Mouse (Mus musculus) T-helper 1 cell (primary cell): ENCODE measurements around the gene Epsti1.
"Not testable (repeated sequence)": the region's sequence is repeated elsewhere in the genome, so short reads cannot be mapped to it uniquely, and the experiment has no call there.

ENCODE experiments used
- in situ Hi-C: fragments of 300-600 bp; cut with MboI, MseI; formaldehyde crosslinking; loops from one replicate; pipeline ENCODE4 v1.15.1; 2025; ENCODE audit warnings: high pct_unique_total_duplicates

Gene Epsti1

DNA sequence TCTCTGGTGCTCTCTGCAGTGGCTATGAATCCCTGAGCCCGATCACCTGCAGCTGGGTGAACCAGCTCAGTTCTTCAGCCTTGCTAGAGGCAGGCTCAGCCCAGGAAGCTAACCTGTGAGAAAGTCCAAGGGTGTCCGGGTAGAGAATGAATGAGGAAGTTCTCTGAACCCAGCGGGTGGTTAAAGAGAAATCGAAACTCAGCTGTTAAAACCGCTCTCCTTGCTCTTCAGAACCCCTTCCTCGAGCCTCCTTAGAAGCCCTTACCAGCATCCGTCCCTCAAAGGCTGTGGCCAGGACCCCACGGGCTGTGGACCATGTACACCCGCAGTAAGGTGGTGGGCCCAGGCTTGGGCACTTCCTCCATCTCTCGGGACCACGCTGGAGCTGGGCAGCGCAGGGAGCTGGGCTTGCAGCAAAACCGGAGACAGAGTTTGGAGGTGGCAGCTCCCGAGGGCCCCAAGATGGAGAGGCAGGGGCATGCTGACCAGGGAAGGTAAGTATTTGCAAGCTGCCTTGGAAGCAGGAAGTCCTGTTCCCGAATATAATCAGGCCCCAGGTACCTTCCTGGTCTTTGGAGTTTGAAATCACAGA lies at the start of gene Epsti1:
Gene Epsti1 (plus strand): TSS at position 69 of the 592 bp plus-strand sequence.
- in situ Hi-C loops = no loop called here

DNA sequence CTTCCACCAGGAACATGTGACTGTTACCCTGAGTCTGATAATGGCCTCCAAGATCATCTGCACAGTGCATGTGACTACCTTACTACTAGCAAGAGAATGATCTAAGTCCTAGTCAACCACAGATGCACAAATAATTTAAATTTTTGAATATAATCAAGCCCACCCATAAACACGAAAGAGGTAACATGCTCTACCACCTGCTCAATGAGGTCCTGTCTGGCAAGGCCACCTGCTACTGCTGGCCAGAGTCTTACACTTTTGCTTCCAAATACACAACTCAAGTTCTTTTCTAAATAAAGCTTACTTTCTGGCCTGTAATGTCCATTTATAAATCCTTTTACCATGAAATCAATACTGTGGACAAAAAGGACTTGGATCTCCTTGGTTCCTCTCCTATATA lies 44.1 kb upstream of the Epsti1 start:
- in situ Hi-C loops = loop anchor here (10.0 to 25.0 kb wide), 2 partner anchors 555 to 1848 kb away; partner anchors contain the start of gene Gtf2f2

GRCm38 (mm10) chr14:77860841-77861560 lies 43.0 kb upstream of the Epsti1 start:
- in situ Hi-C loops = loop anchor here (10.0 to 25.0 kb wide), 2 partner anchors 554 to 1849 kb away; partner anchors contain the start of gene Gtf2f2

DNA sequence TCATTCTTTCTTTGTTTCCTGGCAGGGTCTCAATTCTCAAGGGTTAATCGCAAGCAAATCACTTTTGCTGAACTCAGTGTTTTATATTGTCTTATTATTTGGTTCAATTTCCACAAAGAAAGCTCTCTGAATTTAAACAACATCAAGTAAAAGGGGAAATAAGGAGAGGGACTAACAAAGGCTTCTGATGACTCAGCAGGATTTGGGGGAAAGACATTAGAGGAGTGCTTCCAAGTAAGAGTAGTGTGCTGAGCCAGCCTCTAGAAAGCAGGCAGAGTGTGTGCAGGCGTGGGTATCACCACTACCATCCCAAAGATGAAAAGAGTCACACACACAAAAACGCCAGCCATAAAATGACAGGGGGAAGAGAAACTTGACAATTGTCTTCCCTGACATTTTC lies 40.0 kb upstream of the Epsti1 start:
- in situ Hi-C loops = loop anchor here (10.0 to 25.0 kb wide), 2 partner anchors 551 to 1852 kb away; partner anchors contain the start of gene Gtf2f2

DNA sequence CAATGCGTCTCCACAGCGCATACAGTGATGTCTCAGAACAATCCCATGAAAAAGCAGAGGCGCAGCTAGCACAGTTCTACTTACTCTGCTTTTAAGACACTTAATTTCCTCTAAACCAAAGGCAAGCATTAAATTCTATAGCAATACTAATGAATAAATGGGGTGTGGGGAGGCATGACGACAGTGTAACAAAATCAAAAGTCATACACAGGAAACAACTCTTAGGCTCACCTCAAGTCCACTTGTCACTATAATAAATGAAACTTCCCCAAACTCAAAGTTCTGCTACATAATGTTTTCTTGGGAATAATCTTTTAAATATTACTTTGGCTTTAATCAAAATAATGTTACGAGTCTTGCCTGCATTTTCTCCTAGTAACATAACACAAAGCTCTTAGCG lies 39.5 kb upstream of the Epsti1 start:
- in situ Hi-C loops = loop anchor here (10.0 to 25.0 kb wide), 2 partner anchors 550 to 1852 kb away; partner anchors contain the start of gene Gtf2f2

GRCm38 (mm10) chr14:77867601-77868000 lies 36.4 kb upstream of the Epsti1 start:
- in situ Hi-C loops = loop anchor here (10.0 to 25.0 kb wide), 2 partner anchors 547 to 1855 kb away; partner anchors contain the start of gene Gtf2f2

GRCm38 (mm10) chr14:77870926-77871325 lies 33.1 kb upstream of the Epsti1 start:
- in situ Hi-C loops = loop anchor here (25.0 kb wide), 1 partner anchor 1859 kb away; the partner anchor contains the start of gene Gtf2f2

DNA sequence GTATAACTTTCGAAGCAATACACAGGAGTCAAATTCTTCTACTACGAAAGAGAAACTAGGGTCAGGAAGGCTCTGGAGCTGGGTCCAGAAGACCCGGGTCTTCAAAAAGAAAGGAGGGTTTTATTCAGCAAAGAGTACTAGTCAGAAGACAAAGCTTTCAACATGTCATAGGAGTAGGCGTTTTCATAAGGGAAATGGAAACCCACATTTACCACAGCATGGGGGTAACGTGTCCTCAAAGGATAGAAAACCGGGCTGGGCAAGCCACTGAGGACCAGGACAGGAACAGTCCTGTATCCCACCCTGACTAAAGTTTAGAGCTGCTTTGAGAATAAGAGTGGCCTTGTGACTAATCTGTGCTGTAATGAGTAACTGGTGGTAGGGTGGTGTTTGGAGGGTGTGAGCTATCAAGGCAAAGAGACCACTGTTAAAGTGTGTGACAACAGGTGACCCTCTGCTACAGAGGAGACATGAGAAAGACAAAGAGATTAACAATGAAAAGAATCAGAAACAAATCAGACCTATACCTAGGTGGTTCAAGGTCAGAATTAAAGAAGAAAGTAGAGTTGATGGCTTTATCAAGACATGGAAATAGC lies 32.6 kb upstream of the Epsti1 start:
- in situ Hi-C loops = loop anchor here (25.0 kb wide), 1 partner anchor 1859 kb away; the partner anchor contains the start of gene Gtf2f2

- in situ Hi-C loops = loop anchor here (25.0 kb wide), 1 partner anchor 1862 kb away; the partner anchor contains the start of gene Gtf2f2
These were observed 29.5 kb upstream of the Epsti1 start, which contains the start of gene Dnajc15 for GRCm38 (mm10) chr14:77874304-77875241. TSS of gene Dnajc15 (minus strand) at chr14:77875125.

DNA sequence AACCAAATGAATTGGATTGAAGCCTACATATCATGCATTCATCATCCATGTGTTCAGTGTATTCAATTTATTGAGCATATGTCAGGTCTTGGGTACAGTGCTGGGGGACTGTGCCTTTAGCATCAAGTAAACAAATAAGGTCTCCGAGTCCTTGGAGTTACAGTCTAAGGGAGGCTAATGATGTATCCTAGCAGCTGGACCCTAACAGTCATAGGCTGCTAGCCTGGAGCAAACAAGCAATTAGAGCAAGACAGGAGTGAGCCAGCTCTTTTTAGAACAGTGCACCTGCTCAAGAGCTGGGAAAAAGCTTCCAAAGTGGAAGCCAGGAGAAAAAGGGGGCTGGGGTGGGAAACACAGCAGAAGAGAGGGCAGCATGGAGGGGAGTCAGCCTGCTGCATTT lies 27.8 kb upstream of the Epsti1 start:
- in situ Hi-C loops = no loop called here

GRCm38 (mm10) chr14:77877876-77878275 lies 26.2 kb upstream of the Epsti1 start:
- in situ Hi-C loops = not testable (repeated sequence)

DNA sequence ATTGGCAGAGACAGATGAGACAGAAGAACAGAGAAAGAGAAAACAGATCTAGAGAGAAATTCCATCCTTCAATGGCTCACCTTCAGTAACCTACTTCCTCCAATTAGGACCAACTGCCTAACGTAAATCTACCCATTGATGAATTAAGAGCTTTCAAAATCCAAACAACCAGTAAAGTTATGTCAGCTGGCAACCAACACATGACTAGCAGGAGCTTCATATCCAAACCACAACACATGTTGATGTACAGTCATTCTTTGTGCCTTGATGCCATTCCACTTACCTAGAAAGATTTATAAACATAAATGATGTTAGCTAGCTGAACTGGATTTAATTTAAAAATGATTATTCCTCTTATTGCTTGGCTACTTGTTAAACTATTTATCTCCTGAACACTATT lies 22.0 kb upstream of the Epsti1 start:
- in situ Hi-C loops = no loop called here

DNA sequence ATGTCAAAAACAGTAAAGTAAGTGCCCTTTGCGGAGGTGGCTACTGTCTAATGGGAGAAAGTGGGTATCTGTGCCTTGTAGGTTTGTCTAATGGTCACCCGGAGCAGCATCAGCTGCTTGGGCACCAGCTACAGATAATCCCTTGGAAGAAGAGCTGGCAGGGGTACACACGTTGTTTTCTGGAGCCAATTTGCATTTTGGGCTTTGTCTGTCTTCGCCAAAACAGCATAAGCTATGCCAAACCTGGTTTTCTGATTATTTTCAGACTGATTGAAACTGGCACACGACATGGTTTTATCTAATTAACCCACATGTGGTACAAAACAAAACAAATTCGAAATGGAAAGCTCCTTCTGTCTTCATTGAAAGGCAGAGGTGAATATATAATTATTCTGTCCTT lies 21.4 kb upstream of the Epsti1 start:
- in situ Hi-C loops = no loop called here

DNA sequence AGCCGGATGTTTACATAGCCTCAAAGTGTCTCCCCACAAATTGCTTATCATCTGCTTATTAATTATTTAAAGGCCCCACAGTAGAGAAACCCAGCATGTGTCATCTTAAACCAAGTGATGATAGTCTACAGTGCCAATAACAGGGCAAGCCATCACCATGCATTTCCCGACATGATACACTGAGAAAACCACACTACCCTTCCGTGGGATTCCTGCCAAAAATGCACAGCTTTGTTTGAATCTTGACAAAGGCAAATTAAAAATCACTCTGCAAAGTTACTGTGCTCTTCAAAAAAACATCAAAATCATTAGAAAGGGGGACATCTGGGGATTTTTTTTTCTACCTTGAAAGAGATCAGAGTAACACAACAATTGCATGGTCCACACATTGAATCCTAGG lies 17.7 kb upstream of the Epsti1 start:
- in situ Hi-C loops = no loop called here

- in situ Hi-C loops = no loop called here
These were observed 17.1 kb upstream of the Epsti1 start for GRCm38 (mm10) chr14:77886941-77887340.

DNA sequence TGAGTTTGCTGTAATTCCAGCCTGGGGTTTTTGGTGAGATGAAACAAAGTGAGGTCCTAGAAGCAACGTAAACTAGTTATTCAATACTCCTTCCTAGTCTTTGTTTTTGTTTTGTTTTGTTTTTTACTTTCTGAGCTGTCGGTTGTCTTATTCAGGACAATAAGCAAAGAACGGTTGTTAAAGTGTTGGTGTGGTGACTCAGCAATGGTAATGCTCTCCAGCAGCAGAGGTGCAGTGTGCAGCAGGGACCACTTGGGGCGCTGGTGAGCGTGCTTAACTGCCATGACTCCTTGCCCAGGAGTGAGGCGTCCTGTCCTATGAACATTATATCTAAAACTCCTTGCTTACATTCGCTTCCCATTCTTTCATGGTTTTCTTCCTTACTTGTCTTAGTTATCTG lies 14.1 kb upstream of the Epsti1 start:
- in situ Hi-C loops = no loop called here

- in situ Hi-C loops = no loop called here
These were observed 8.1 kb upstream of the Epsti1 start for GRCm38 (mm10) chr14:77895951-77896350.

- in situ Hi-C loops = no loop called here
These were observed 1.5 kb upstream of the Epsti1 start for GRCm38 (mm10) chr14:77902541-77902940.

DNA sequence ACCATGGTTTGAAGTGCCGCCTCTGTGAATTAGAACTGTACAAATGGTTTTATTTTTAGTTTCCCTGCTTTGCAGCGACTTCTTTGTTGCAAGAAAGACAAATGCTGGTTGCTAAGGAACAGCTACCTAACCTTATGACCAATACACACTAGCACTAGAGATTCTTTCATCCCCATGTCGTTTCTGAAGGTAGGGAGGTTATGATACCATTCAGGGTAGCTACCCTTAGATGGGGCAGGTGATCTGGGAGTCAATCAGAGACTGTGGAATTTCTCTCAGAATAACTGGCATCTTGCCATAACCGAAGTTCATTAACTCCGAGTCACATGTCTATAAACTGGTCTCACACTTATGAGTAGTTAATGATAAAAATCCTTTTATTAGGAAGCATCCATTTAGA lies 1.4 kb downstream of the Epsti1 start:
- in situ Hi-C loops = no loop called here

DNA sequence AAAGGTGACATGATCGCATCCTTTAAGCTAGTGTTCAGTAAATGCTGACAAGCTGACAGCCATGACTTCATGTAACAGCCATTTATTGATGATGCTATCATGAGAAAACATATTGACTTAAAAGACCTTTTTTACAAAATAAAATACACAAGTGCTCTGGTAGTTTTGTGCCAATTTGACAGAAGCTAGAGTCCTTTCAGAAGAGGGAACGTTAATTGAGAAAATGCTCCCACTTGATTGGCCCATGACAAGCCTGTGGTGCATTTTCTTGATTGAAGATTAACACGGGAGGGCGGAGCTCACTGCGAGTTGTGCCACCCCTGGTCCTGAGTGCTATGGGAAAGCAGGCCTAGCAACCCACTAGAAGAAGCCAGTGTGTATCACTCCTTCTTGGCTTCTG lies 2.5 kb downstream of the Epsti1 start:
- in situ Hi-C loops = no loop called here

DNA sequence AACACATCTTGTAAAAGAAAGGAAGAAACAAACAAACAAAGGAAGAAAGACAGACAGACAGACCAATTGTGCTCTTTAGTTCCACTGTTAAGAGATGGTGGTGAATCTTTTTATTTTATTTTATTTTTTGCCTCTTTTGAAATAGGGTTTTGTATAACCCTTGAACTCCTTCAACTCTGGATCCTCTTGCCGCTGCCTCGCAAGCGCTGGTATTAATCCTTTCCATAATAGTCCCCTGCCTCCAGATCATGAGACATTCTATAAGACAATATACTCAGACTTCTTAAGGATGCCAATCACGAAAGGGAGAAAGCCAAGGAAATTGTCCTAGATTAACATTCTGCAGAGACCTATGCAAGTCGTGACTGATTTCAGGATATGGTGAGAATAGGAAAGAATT lies 11.7 kb downstream of the Epsti1 start:
- in situ Hi-C loops = no loop called here
